Mouse (Mus musculus): Measurements from ENCODE around the gene Bahcc1. TPM values are rescaled to one million over a fixed set of nuclear protein-coding genes. Genes with fewer than 3 reads are reported as not detected.

Bahcc1 gene
- polyA plus RNA-seq, 2 experiments: 0.75 to 1.6 TPM

DNA sequence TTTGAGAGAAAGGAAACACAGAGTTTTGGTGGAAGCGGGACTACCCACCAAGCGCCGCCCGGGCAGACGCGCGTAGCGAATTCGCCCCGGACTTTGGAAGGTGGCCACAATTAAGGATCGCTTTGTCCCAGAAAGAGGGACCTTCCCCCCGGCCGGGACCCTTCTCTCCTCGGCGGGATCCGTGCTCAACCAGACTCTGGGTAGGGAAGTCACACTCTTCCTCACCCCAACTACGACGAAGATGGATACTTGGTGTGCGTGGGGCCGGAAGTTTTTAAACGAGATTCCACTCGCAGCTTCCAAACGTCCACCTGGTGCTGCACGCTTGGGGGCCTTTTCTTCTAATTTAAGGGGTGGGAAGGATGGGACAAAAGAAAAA is 44.7 kb upstream of the Bahcc1 start:
- H3K27ac ChIP-seq: no peak overlapping the region
- WGBS (ENCODE audit: insufficient replicate concordance): under 1% methylated on average over 24 of the region's 24 CpGs
- peak overlapping the region; percentile 42; the same call in 1 of the 2 replicates for H3K9ac ChIP-seq (replicated peaks)
- no peaks in the 10 kb centered on the region for H3K9me3 ChIP-seq (ENCODE audit: control insufficient read depth, low read length)
- TF ChIP-seq CTCF (IDR thresholded peaks at IDR 0.05; ENCODE audit: low read depth) (no peak), EP300 (IDR thresholded peaks at IDR 0.05; ENCODE audit: low read depth) (no peak)
- H3K4me2 ChIP-seq (ENCODE audit: low read depth): peak overlapping the region; percentile 61
- no peak for ATAC-seq (ENCODE audit: insufficient read depth)
- peaks cover 61% of the 10 kb centered on the region for H3K27me3 ChIP-seq (ENCODE audit: control insufficient read depth, insufficient read depth, low read length)
- DNase-seq (ENCODE audit: low read depth in 3 of 3, low spot score in 3 of 3): no peak
- H3K4me1 ChIP-seq (replicated peaks; ENCODE audit: control insufficient read depth in 2 of 2, insufficient read depth in 2 of 2, low read length in 1 of 2): peaks cover 0 to 14% of the 10 kb centered on the region in 2 experiments; a peak in 2 of 4 replicates
- peak overlapping the region; percentile 59 to 60 for H3K4me3 ChIP-seq (ENCODE audit: insufficient read depth in 1 of 2, low read depth in 2 of 2, low read length in 2 of 2)
- H3K36me3 ChIP-seq (replicated peaks; ENCODE audit: control insufficient read depth, insufficient read depth, low read depth): no peaks in the 10 kb centered on the region

DNA sequence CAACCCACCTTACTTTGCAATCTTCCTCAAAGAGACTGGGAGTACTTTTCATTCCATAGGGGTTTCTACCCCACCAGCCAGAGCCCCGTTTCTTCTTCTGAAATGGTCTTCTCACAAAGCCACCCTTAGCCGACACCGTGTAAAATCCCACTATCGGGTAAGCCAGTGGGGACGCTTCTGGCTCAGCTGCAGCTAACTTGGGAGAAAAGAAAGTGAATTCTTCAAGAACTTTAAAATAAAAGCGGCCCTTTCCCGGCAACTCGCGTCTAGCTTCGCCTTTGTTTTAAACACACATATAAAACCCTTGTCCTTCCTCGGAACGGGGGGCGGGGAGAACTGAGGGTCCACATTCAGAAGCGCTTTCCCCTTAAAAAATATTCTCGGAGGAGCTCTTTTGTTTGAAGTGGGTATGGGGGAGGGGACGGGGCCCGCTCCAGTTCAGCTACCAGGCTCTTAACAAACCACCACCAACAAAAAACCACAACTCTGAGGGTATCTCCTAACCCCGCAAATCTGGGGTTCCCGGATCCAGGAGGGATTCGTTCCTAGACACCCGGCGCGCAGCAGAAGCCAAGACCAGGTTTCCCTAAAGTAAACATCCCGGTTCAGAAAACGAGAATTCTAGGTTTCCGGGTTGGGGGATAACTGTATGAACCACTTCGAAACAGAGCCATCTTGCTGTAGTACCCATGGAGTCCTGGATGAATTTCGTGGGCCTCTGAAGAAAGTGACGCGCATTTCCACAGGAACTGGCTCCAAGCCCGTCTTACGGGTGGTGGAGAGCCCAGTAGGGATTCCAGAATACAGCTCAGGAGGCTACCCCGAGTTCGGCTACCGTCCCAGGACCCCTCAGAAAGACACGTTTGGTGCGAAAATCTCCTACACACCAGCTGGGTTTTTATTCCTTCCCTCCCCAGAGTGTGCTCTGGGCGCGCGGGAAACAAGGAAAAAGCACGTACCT is 44.0 kb upstream of the Bahcc1 start:
- H3K36me3 ChIP-seq (replicated peaks; ENCODE audit: control insufficient read depth, insufficient read depth, low read depth): no peaks in the 10 kb centered on the region
- WGBS (ENCODE audit: insufficient replicate concordance): under 1% methylated on average over 41 of the region's 41 CpGs
- H3K4me1 ChIP-seq (replicated peaks; ENCODE audit: control insufficient read depth in 2 of 2, insufficient read depth in 2 of 2, low read length in 1 of 2): peaks cover 0 to 14% of the 10 kb centered on the region in 2 experiments; a peak in 2 of 4 replicates
- peak overlapping the region; percentile 61 for H3K4me2 ChIP-seq (ENCODE audit: low read depth)
- TF ChIP-seq CTCF (IDR thresholded peaks at IDR 0.05; ENCODE audit: low read depth): no peak
- no peak for TF ChIP-seq EP300 (IDR thresholded peaks at IDR 0.05; ENCODE audit: low read depth)
- H3K27ac ChIP-seq: no peak overlapping the region
- H3K27me3 ChIP-seq (ENCODE audit: control insufficient read depth, insufficient read depth, low read length): peaks cover 61% of the 10 kb centered on the region
- ATAC-seq (ENCODE audit: insufficient read depth) (no peak), DNase-seq (ENCODE audit: low read depth in 3 of 3, low spot score in 3 of 3) (no peak)
- peak overlapping the region; percentile 45 for H3K9ac ChIP-seq (replicated peaks)
- H3K4me3 ChIP-seq (ENCODE audit: insufficient read depth in 1 of 2, low read depth in 2 of 2, low read length in 2 of 2): peak overlapping the region; percentile 59 to 60
- no peaks in the 10 kb centered on the region for H3K9me3 ChIP-seq (ENCODE audit: control insufficient read depth, low read length)

DNA sequence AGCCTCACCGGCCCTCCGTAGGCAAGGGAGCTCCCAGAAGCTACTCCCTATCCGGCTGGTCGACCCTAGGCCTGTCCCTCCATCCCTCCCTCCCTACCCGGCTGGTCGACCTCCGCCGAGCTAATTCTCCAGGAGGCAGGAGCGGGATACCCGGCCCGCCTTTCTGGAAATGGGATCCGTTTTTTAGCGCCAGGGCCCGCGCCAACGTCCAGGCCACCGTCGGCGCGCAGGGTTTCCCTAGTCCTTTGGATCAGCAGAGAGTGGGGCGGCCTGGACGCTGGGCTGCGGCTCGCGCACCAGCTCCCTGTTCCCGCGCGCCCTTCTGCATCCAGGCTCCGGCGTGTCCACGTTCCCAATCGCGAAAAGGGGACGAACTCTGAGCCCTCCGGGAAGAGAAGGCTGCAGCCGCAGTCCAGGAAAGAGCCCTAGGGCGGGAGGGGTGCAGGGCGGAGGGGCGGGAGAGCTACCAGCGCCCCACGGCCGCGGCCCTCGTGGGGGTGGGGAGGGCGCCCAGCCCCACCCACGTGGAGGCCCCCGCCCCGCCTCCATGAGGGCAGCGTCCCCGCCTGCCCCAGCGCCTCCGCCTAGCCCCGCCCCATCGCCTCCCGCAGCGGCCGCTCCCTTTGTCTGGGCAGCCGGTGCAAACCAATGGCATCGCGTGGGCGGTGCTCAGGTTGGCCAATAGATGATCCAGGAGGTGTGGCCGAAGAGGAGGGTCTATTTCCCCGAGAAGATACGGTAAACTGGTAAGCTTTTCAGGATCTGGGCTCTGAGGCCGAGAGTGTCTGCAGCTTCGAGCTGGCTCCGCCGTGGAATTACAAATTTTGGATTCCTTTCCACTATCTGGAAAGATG is 43.1 kb upstream of the Bahcc1 start:
- ATAC-seq (ENCODE audit: insufficient read depth): peak; percentile 90
- no peak for TF ChIP-seq EP300 (IDR thresholded peaks at IDR 0.05; ENCODE audit: low read depth)
- no peak for TF ChIP-seq CTCF (IDR thresholded peaks at IDR 0.05; ENCODE audit: low read depth)
- Histone ChIP-seq H3K4me2 (ENCODE audit: low read depth) (peak overlapping the region; percentile 61), H3K9ac (replicated peaks) (peak overlapping the region; percentile 45), H3K4me1 (replicated peaks; ENCODE audit: control insufficient read depth in 2 of 2, insufficient read depth in 2 of 2, low read length in 1 of 2) (peaks cover 0 to 7% of the 10 kb centered on the region in 2 experiments; a peak in 2 of 4 replicates), H3K27me3 (ENCODE audit: control insufficient read depth, insufficient read depth, low read length) (peaks cover 53% of the 10 kb centered on the region), H3K36me3 (replicated peaks; ENCODE audit: control insufficient read depth, insufficient read depth, low read depth) (no peaks in the 10 kb centered on the region), H3K4me3 (ENCODE audit: insufficient read depth in 1 of 2, low read depth in 2 of 2, low read length in 2 of 2) (peak overlapping the region; percentile 59 to 60), H3K9me3 (ENCODE audit: control insufficient read depth, low read length) (no peaks in the 10 kb centered on the region), H3K27ac (no peak overlapping the region)
- peak; percentile 76 to 79 (median 78) for DNase-seq (ENCODE audit: low read depth in 3 of 3, low spot score in 3 of 3)
- WGBS (ENCODE audit: insufficient replicate concordance): under 1% methylated on average over 63 of the region's 68 CpGs

DNA sequence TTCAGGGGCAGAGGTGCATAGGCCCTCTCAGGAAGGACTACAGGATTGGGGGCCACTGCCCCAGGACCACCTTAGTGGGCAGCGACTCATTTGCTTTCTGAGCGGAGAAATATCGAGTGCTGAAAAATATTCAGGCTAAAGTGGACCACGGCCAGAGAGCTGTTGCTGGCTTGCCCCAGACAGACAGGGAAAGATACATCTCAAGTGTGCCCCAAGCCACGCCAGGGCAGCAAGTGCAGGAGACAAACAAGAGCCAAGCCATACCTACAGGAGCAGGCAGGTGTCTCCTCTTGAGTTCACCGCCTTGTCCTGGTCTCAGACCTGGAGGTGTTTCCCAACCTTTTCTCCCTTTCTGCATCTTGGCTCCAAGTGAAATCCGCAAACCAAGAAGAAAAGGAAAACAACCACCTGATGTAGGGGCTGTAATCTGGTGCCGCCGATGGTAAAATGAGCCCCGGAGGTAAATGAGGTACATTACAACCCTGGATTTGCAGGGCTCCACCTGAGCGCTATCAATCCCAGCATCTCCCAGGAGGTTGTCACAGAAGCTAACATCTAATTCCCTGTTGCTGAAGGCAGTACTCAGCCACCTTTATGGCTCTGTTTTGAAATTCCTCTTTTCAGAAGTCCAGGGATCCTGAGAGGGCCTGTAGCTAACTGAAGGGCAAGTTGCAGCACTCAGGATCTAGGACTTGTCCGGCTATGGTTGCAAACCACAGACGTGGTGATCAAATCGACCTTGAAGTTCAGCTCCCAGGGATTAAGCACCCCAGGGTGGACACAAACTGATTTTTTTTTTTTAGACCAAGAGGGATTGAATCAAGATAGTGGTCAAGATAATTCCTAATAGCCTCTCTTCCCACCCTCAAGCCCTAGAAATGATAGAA is 42.0 kb upstream of the Bahcc1 start:
- Histone ChIP-seq H3K27me3 (ENCODE audit: control insufficient read depth, insufficient read depth, low read length) (peaks cover 42% of the 10 kb centered on the region), H3K4me3 (ENCODE audit: insufficient read depth in 1 of 2, low read depth in 2 of 2, low read length in 2 of 2) (0 out of 4 replicates have a peak overlapping the region, but pooled peaks of 1 of the 2 experiments have one; percentile 12), H3K9ac (replicated peaks) (no peak overlapping the region), H3K27ac (no peak overlapping the region), H3K4me1 (replicated peaks; ENCODE audit: control insufficient read depth in 2 of 2, insufficient read depth in 2 of 2, low read length in 1 of 2) (peaks cover 0 to 7% of the 10 kb centered on the region in 2 experiments; a peak in 2 of 4 replicates), H3K36me3 (replicated peaks; ENCODE audit: control insufficient read depth, insufficient read depth, low read depth) (no peaks in the 10 kb centered on the region), H3K9me3 (ENCODE audit: control insufficient read depth, low read length) (no peaks in the 10 kb centered on the region), H3K4me2 (ENCODE audit: low read depth) (peak overlapping the region; percentile 61)
- ATAC-seq (ENCODE audit: insufficient read depth) (no peak), DNase-seq (ENCODE audit: low read depth in 3 of 3, low spot score in 3 of 3) (no peak)
- WGBS (ENCODE audit: insufficient replicate concordance): 49% methylated on average over 14 of the region's 14 CpGs
- no peak for TF ChIP-seq EP300 (IDR thresholded peaks at IDR 0.05; ENCODE audit: low read depth)
- TF ChIP-seq CTCF (IDR thresholded peaks at IDR 0.05; ENCODE audit: low read depth): no peak
